Mouse (Mus musculus): ENCODE measurements around the gene Acmsd.

DNA sequence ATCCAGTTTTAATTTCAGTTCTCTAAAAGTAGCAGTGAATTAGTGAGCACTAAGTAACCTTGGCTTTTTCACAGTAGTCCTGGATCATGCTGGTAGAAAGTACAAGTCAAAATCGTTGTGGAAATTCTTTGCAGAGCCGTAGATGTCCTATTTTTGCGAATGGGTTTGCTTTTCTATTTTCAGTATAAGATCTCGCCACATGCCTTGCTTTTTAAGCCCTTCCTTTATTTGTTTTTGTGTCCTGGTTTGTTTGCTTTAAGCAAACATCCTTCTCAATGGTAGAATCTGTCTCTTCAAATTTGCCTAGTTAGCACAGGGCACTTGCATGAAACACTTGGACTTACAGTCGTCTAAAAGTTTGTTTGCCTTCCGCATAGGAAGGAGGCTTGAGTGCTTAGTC is 47.0 kb downstream of the Acmsd start:
- TF ChIP-seq POLR2A (IDR thresholded peaks at IDR 0.05; ENCODE audit: insufficient read depth, low read length) (no peak), EP300 (IDR thresholded peaks at IDR 0.05; ENCODE audit: insufficient read depth, low read depth, low read length) (no peak), CTCF (IDR thresholded peaks at IDR 0.05; ENCODE audit: low read depth, low read length) (no peak)
